Mouse (Mus musculus) cortical plate, adult 2 months (tissue): ENCODE measurements around the gene Lrfn5.

Experiments
- CTCF ChIP-seq: fragments of 200-500 bp; IDR thresholded peaks from 2 replicates; pipeline ENCODE4 v1.5.1; 2011; ENCODE audit warnings: mild to moderate bottlenecking, control low read depth, low read length; ENCODE audit not compliant: insufficient read depth; ENCODE audit errors: extremely low read depth
- POLR2A ChIP-seq: fragments of 200-500 bp; IDR thresholded peaks from 2 replicates; pipeline ENCODE4 v1.6.1; 2011; ENCODE audit warnings: mild to moderate bottlenecking, low read length, control low read depth; ENCODE audit not compliant: insufficient read depth; ENCODE audit errors: extremely low read depth

DNA sequence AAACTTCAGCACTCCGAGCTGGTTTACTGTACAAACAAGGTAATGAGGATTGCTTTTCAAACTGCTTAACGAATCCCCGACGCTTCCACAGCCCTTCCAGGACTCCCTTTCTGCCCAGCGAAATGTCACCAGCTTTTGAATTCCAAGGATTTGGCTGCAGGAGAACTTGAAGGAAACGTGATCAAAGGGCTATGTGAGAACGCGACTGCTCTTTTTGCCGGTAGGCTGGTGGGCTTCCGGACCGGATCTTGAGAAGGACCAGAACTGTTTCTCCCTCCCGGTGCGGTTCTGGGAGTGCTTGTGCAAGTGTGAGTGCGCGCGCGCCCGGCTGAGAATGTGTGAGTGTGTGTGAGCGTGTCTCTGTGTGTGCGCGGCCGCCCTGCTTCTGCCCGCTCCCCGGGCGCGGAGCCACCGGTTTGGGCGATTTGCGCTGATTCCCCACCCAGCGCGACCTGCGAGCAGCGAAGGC is 1.3 kb downstream of the Lrfn5 start:
- TF ChIP-seq POLR2A (0 out of 2 replicates have a peak, but pooled peaks have one; percentile 10), CTCF (no peak)
